Mouse (Mus musculus) MEL (cell line): ENCODE measurements around the gene Lrch3.

ENCODE experiments used
- CHD2 ChIP-seq: IDR thresholded peaks from 2 replicates; pipeline ENCODE4 v1.6.1; 2011; ENCODE audit warnings: low read length, improper control_type of control experiment
- CTCF ChIP-seq, 3 experiments: IDR thresholded peaks in 2 of 3; conservative IDR thresholded peaks in 1 of 3; 2 replicates each; pipeline ENCODE4 v1.5.1; 2011 to 2012; ENCODE audit warnings: low read length in 3 of 3, low read depth in 2 of 3, mild to moderate bottlenecking in 2 of 3, improper control_type of control experiment in 1 of 3, inconsistent platforms in 1 of 3, mixed read lengths in 1 of 3, moderate library complexity in 1 of 3; ENCODE audit not compliant: control insufficient read depth in 1 of 3, insufficient read depth in 1 of 3, poor library complexity in 1 of 3, severe bottlenecking in 1 of 3
- EP300 ChIP-seq, 2 experiments: IDR thresholded peaks; 2 replicates each; pipeline ENCODE4 v1.6.1; 2011; ENCODE audit warnings: improper control_type of control experiment in 2 of 2, low read length in 2 of 2, low read depth in 1 of 2, mild to moderate bottlenecking in 1 of 2
- GATA1 ChIP-seq: IDR thresholded peaks from 2 replicates; pipeline ENCODE4 v1.6.1; 2011; ENCODE audit warnings: low read depth, low read length, improper control_type of control experiment
- KAT2A ChIP-seq: conservative IDR thresholded peaks from 2 replicates; pipeline ENCODE4 v1.6.1; 2012; ENCODE audit warnings: low read depth, low read length, improper control_type of control experiment, inconsistent platforms
- MAX ChIP-seq: IDR thresholded peaks from 2 replicates; pipeline ENCODE4 v1.6.1; 2011; ENCODE audit warnings: low read length, improper control_type of control experiment
- MXI1 ChIP-seq: IDR thresholded peaks from 2 replicates; pipeline ENCODE4 v1.6.1; 2011; ENCODE audit warnings: mild to moderate bottlenecking, low read depth, low read length, improper control_type of control experiment
- MYC ChIP-seq: IDR thresholded peaks from 2 replicates; pipeline ENCODE4 v1.6.1; 2011; ENCODE audit warnings: low read depth, mild to moderate bottlenecking, low read length, improper control_type of control experiment, moderate library complexity
- POLR2A ChIP-seq, 2 experiments: IDR thresholded peaks; 2 replicates each; pipeline ENCODE4 v1.6.1; 2011 to 2012; ENCODE audit warnings: low read length in 2 of 2, mild to moderate bottlenecking in 2 of 2, control low read depth in 1 of 2, improper control_type of control experiment in 1 of 2, low read depth in 1 of 2, moderate library complexity in 1 of 2; ENCODE audit not compliant: control insufficient read depth in 1 of 2, insufficient read depth in 1 of 2, poor library complexity in 1 of 2
- POLR2AphosphoS2 ChIP-seq: IDR thresholded peaks from 2 replicates; pipeline ENCODE4 v1.6.1; 2011; ENCODE audit warnings: low read length, improper control_type of control experiment
- SMC3 ChIP-seq: IDR thresholded peaks from 2 replicates; pipeline ENCODE4 v1.6.1; 2011; ENCODE audit warnings: low read depth, low read length, improper control_type of control experiment
- TCF12 ChIP-seq: IDR thresholded peaks from 2 replicates; pipeline ENCODE4 v1.6.1; 2014; ENCODE audit warnings: low read depth, mild to moderate bottlenecking, inconsistent platforms, low read length, improper control_type of control experiment, moderate library complexity
- USF1 ChIP-seq: IDR thresholded peaks from 2 replicates; pipeline ENCODE4 v1.6.1; 2014; ENCODE audit warnings: low read depth, mild to moderate bottlenecking, inconsistent platforms, low read length, improper control_type of control experiment, moderate library complexity
- ZNF384 ChIP-seq: IDR thresholded peaks from 2 replicates; pipeline ENCODE4 v1.6.1; 2012; ENCODE audit warnings: low read depth, mild to moderate bottlenecking, inconsistent platforms, low read length, improper control_type of control experiment

GRCm38 (mm10) chr16:33060926-33061325 lies 147.0 kb downstream of the Lrch3 start:
- TF ChIP-seq MXI1 (no peak), ZNF384 (no peak), TCF12 (no peak), CTCF (IDR thresholded peaks at IDR 0.05 in 2 of 3, conservative IDR thresholded peaks at IDR 0.05 in 1 of 3; ENCODE audit: control insufficient read depth in 1 of 3, insufficient read depth in 1 of 3, low read depth in 2 of 3, low read length in 3 of 3, poor library complexity in 1 of 3, severe bottlenecking in 1 of 3) (no peak), EP300 (IDR thresholded peaks at IDR 0.05; ENCODE audit: low read depth in 1 of 2, low read length in 2 of 2) (no peak), POLR2A (IDR thresholded peaks at IDR 0.05; ENCODE audit: control insufficient read depth in 1 of 2, insufficient read depth in 1 of 2, low read depth in 1 of 2, low read length in 2 of 2, poor library complexity in 1 of 2) (0 out of 4 replicates have a peak, but pooled peaks of 1 of the 2 experiments have one; percentile 31), MYC (no peak), CHD2 (no peak), GATA1 (no peak), POLR2AphosphoS2 (peak; percentile 49; the same call in 1 of the 2 replicates), KAT2A (no peak), MAX (no peak), USF1 (no peak), SMC3 (no peak; the same call in 1 of the 2 replicates)
